27 mouse cellular contexts compared by ENCODE assay signal in genomic region chr2:70727089-70727488, GRCm38 (mm10).
"Had no signal": no experiment of that assay in that cellular context is flagged by ENCODE, and none has a peak within 500 bp of the region (broad histone marks: within the 10 kb centered on the region; RNA-seq: fewer than 3 reads in every experiment).

No protein-coding gene starts in this region.

- H3K4me1 ChIP-seq: hindbrain, embryonic 10.5 days; hindbrain, embryonic 12.5 days; kidney, embryonic 15.5 days; limb, embryonic 13.5 days; limb, embryonic 15.5 days; liver, embryonic 12.5 days had no signal

- H3K27ac ChIP-seq: gastrocnemius, adult 2 months; heart, embryonic 13.5 days; heart, embryonic 15.5 days; hindbrain, embryonic 10.5 days; hindbrain, embryonic 12.5 days; hindbrain, embryonic 14.5 days; kidney, embryonic 15.5 days; kidney, postnatal 0 days; limb, embryonic 13.5 days; limb, embryonic 15.5 days; liver, embryonic 12.5 days; liver, embryonic 14.5 days had no signal

- H3K4me3 ChIP-seq: gastrocnemius, adult 2 months; heart, embryonic 13.5 days; heart, embryonic 15.5 days; hindbrain, embryonic 10.5 days; hindbrain, embryonic 12.5 days; kidney, embryonic 15.5 days; limb, embryonic 13.5 days; limb, embryonic 15.5 days; liver, embryonic 12.5 days had no signal

- ATAC-seq: hindbrain, embryonic 16.5 days; intestine, embryonic 16.5 days; liver, embryonic 12.5 days had no signal

- H3K27me3 ChIP-seq: heart, embryonic 13.5 days; heart, embryonic 15.5 days; hindbrain, embryonic 12.5 days; kidney, embryonic 15.5 days; limb, embryonic 13.5 days; limb, embryonic 15.5 days; liver, embryonic 12.5 days had no signal

- DNase-seq: gastrocnemius, adult 2 months; gastrocnemius, postnatal 10 days; gastrocnemius, postnatal 25 days; heart, adult 18-20 months; heart, postnatal 14 days; heart, postnatal 4 days; kidney, adult 11 months; kidney, adult 2 months; kidney, adult 9 months; kidney, postnatal 14 days; kidney, postnatal 36 days; layer of hippocampus, postnatal 36 days; left cerebral cortex, postnatal 4 days had no signal

- H3K9ac ChIP-seq: heart, embryonic 13.5 days; heart, embryonic 15.5 days; hindbrain, embryonic 12.5 days; hindbrain, embryonic 14.5 days; kidney, embryonic 15.5 days; limb, embryonic 13.5 days; limb, embryonic 15.5 days; liver, embryonic 12.5 days; liver, embryonic 14.5 days had no signal

- H3K9me3 ChIP-seq: heart, embryonic 13.5 days; heart, embryonic 15.5 days; hindbrain, embryonic 10.5 days; hindbrain, embryonic 12.5 days; kidney, embryonic 15.5 days; limb, embryonic 13.5 days; limb, embryonic 15.5 days; liver, embryonic 12.5 days had no signal

- H3K4me2 ChIP-seq: heart, embryonic 11.5 days; heart, embryonic 13.5 days; heart, embryonic 15.5 days; hindbrain, embryonic 12.5 days; hindbrain, embryonic 14.5 days; kidney, embryonic 15.5 days; limb, embryonic 13.5 days; limb, embryonic 15.5 days; liver, embryonic 12.5 days had no signal
